Mouse (Mus musculus) embryo, embryonic 11.5 days (tissue): Measurements from ENCODE around the gene Bcl2l14.

Experiments used
- DNase-seq: peaks from one replicate; pipeline ENCODE4 v3.0.0-alpha.2; 2012; ENCODE audit warnings: low read depth, low spot score

Bcl2l14 gene

GRCm38 (mm10) chr6:134396018-134396417 lies at the start of gene Bcl2l14:
TSS of gene Bcl2l14 (plus strand) at chr6:134396318.
- DNase-seq, result no peak

- DNase-seq, result no peak
These were observed 47.5 kb upstream of the Bcl2l14 start for GRCm38 (mm10) chr6:134348526-134349067.

GRCm38 (mm10) chr6:134352881-134353280 lies 43.2 kb upstream of the Bcl2l14 start:
- DNase-seq, result no peak

- DNase-seq, result no peak
These were observed 42.4 kb upstream of the Bcl2l14 start for GRCm38 (mm10) chr6:134353751-134354150.

- DNase-seq, result no peak
These were observed 38.5 kb upstream of the Bcl2l14 start for GRCm38 (mm10) chr6:134357570-134357969.

GRCm38 (mm10) chr6:134360079-134360478 lies 36.0 kb upstream of the Bcl2l14 start:
- DNase-seq, result no peak

- no peak for DNase-seq
These were observed 31.5 kb upstream of the Bcl2l14 start for GRCm38 (mm10) chr6:134364644-134365043.

- DNase-seq, result no peak
These were observed 30.2 kb upstream of the Bcl2l14 start for GRCm38 (mm10) chr6:134365952-134366351.

GRCm38 (mm10) chr6:134366366-134367351 lies 29.5 kb upstream of the Bcl2l14 start:
- no peak for DNase-seq

GRCm38 (mm10) chr6:134367366-134368281 lies 28.5 kb upstream of the Bcl2l14 start:
- no peak for DNase-seq

- DNase-seq, result no peak
These were observed 23.2 kb upstream of the Bcl2l14 start for GRCm38 (mm10) chr6:134372946-134373345.

GRCm38 (mm10) chr6:134377201-134377600 lies 18.9 kb upstream of the Bcl2l14 start:
- no peak for DNase-seq

GRCm38 (mm10) chr6:134377856-134378255 lies 18.3 kb upstream of the Bcl2l14 start:
- DNase-seq, result no peak

- DNase-seq, result no peak
These were observed 14.7 kb upstream of the Bcl2l14 start for GRCm38 (mm10) chr6:134381462-134381861.

- no peak for DNase-seq
These were observed 10.2 kb upstream of the Bcl2l14 start for GRCm38 (mm10) chr6:134385931-134386330.

GRCm38 (mm10) chr6:134387396-134387795 lies 8.7 kb upstream of the Bcl2l14 start:
- DNase-seq, result no peak

- no peak for DNase-seq
These were observed 7.6 kb upstream of the Bcl2l14 start for GRCm38 (mm10) chr6:134388424-134389110.

GRCm38 (mm10) chr6:134389248-134389891 lies 6.7 kb upstream of the Bcl2l14 start:
- DNase-seq, result peak; percentile 69

GRCm38 (mm10) chr6:134389917-134390316 lies 6.2 kb upstream of the Bcl2l14 start:
- no peak for DNase-seq

GRCm38 (mm10) chr6:134390837-134391236 lies 5.3 kb upstream of the Bcl2l14 start:
- DNase-seq, result no peak
